14 mouse cellular contexts compared by ENCODE assay signal in genomic region chr11:9533189-9533588, GRCm38 (mm10).
"Had no signal": no experiment of that assay in that cellular context is flagged by ENCODE, and none has a peak within 500 bp of the region (broad histone marks: within the 10 kb centered on the region; RNA-seq: fewer than 3 reads in every experiment).

No protein-coding gene starts in this region.

- ATAC-seq: midbrain, embryonic 16.5 days had no signal

- DNase-seq: lung, adult 18-20 months; lung, embryonic 14.5 days; lung, postnatal 10 days; lung, postnatal 4 days; midbrain, embryonic 14.5 days; retina, postnatal 1 day; right cerebral cortex, adult 18-20 months; right cerebral cortex, postnatal 25 days; right cerebral cortex, postnatal 4 days; spleen, adult 18-20 months; thymus, adult 18-20 months; thymus, postnatal 14 days; thymus, postnatal 36 days had no signal
